ENCODE assay signal across 9 mouse cellular contexts in genomic region chr17:34629796-34630603, GRCm38 (mm10). TPM values are rescaled to one million over a fixed set of nuclear protein-coding genes. Genes with fewer than 3 reads are reported as not detected.
DNase-seq lines count a peak whose midpoint lies in the region; ATAC-seq and TF ChIP-seq lines count a peak whose summit lies in the region.
"Had no signal": no experiment of that assay in that cellular context is flagged by ENCODE, and none has a peak within 500 bp of the region (broad histone marks: within the 10 kb centered on the region; RNA-seq: fewer than 3 reads in every experiment).

No protein-coding gene starts in this region.

- intact Hi-C loops in heart, postnatal 36 days (cut with DNase I), result loop anchor here (2.0 kb wide), 1 partner anchor 13 kb away; no protein-coding TSS in a partner anchor

- H3K4me2 ChIP-seq in heart, postnatal 0 days (ENCODE audit: low read depth, low read length), result peak overlapping the region; percentile 85
- H3K4me2 ChIP-seq in hindbrain, embryonic 12.5 days (replicated peaks), result peak overlapping the region; percentile 88

- H3K4me1 ChIP-seq in heart, postnatal 0 days (ENCODE audit: control insufficient read depth, insufficient read depth), result peaks cover 16% of the 10 kb centered on the region
- peaks cover 5% of the 10 kb centered on the region for H3K4me1 ChIP-seq in brown adipose tissue, adult 24 weeks (ENCODE audit: control insufficient read depth, insufficient read depth, insufficient read length, low read length)
- H3K4me1 ChIP-seq in hindbrain, embryonic 12.5 days, result peaks cover 61% of the 10 kb centered on the region

- H3K9ac ChIP-seq in heart, postnatal 0 days (replicated peaks; ENCODE audit: low read depth, low read length), result no peak overlapping the region
- peak overlapping the region; percentile 51 for H3K9ac ChIP-seq in hindbrain, embryonic 12.5 days

- no peak for ATAC-seq in heart, postnatal 0 days (ENCODE audit: insufficient read depth, low read depth)
- ATAC-seq in hindbrain, embryonic 12.5 days (ENCODE audit: low FRiP score), result no peak
- ATAC-seq in erythroblast, adult 5-6 weeks (replicated peaks; ENCODE audit: low FRiP score, poor library complexity, severe bottlenecking), result no peak

- H3K4me3 ChIP-seq in heart, postnatal 0 days (ENCODE audit: low read depth, low read length), result peak overlapping the region; percentile 37
- peak overlapping the region; percentile 34 for H3K4me3 ChIP-seq in brown adipose tissue, adult 24 weeks (ENCODE audit: insufficient read depth, low read depth, low read length)
- H3K4me3 ChIP-seq in hindbrain, embryonic 12.5 days, result peak overlapping the region; percentile 69

- H3K36me3 ChIP-seq in heart, postnatal 0 days (replicated peaks; ENCODE audit: control insufficient read depth, insufficient read depth, low read length), result peaks cover 8% of the 10 kb centered on the region
- H3K36me3 ChIP-seq in hindbrain, embryonic 12.5 days, result no peaks in the 10 kb centered on the region

- peak overlapping the region; percentile 36; the same call in 1 of the 2 replicates for H3K27ac ChIP-seq in heart, postnatal 0 days (ENCODE audit: low read depth)
- no peak overlapping the region for H3K27ac ChIP-seq in brown adipose tissue, adult 24 weeks (replicated peaks; ENCODE audit: low read depth, low read length)
- no peak overlapping the region for H3K27ac ChIP-seq in hindbrain, embryonic 12.5 days

- no peak for DNase-seq in heart, postnatal 0 days (ENCODE audit: low spot score)
- no peak for DNase-seq in heart, postnatal 36 days
- peak; percentile 68 to 80 for DNase-seq in natural killer cell, adult 2 months (ENCODE audit: low spot score in 2 of 2)
- DNase-seq in left cerebral cortex, adult 11 months (ENCODE audit: low spot score), result no peak
- no peak for DNase-seq in ovary, postnatal 10 days (ENCODE audit: low spot score)

- peaks cover 50% of the 10 kb centered on the region for H3K27me3 ChIP-seq in heart, postnatal 0 days (ENCODE audit: control insufficient read depth, insufficient read depth, low read length)
- H3K27me3 ChIP-seq in hindbrain, embryonic 12.5 days, result peaks cover 55% of the 10 kb centered on the region

- H3K9me3 ChIP-seq in heart, postnatal 0 days (replicated peaks; ENCODE audit: control insufficient read depth, low read length), result no peaks in the 10 kb centered on the region
- H3K9me3 ChIP-seq in hindbrain, embryonic 12.5 days (replicated peaks), result no peaks in the 10 kb centered on the region

- 30% methylated on average over 12 of the region's 12 CpGs for WGBS in heart, postnatal 0 days
- WGBS in hindbrain, embryonic 12.5 days, result 11% methylated on average over 12 of the region's 12 CpGs

- TF ChIP-seq EP300 in heart, postnatal 0 days (IDR thresholded peaks at IDR 0.05; ENCODE audit: low read depth), result no peak

- no peak for TF ChIP-seq CTCF in heart, postnatal 0 days (IDR thresholded peaks at IDR 0.05; ENCODE audit: low read depth)

RNA-seq across cellular contexts. Expression of gene Prrt1, which starts 0.7 kb away (rescaled TPM):
- 0.35 TPM in 1 of 2 replicates, not detected in the other for total RNA-seq in heart, postnatal 0 days (2014; rRNA removed; ENCODE audit: low replicate concordance)
- polyA plus RNA-seq in heart, postnatal 0 days (2015; fragmentation: Nextera tagmentation; extraction: Ambion mirVana), result 0.16 and 0.19 TPM in 2 replicates
- 1 to 10 TPM; 1.4 to 1.7 TPM for total RNA-seq in heart, postnatal 36 days (2021)
- polyA plus RNA-seq in brown adipose tissue, adult 24 weeks (2012; ENCODE audit: insufficient read depth, insufficient read length, missing spikeins), result not detected in 2 replicates
- 3.0 and 3.1 TPM in 2 replicates for polyA plus RNA-seq in hindbrain, embryonic 12.5 days (2016; fragmentation: Nextera tagmentation; extraction: Ambion mirVana)
- total RNA-seq in erythroblast, adult 5-6 weeks (2015; ENCODE audit: low replicate concordance), result not detected in 2 replicates
- total RNA-seq in erythroblast, adult 5-6 weeks (2017; ENCODE audit: low replicate concordance), result not detected in 2 replicates
- total RNA-seq: MEL had no signal

RNA-seq across cellular contexts. Expression of gene Ppt2, which starts 1.7 kb away (rescaled TPM):
- total RNA-seq in heart, postnatal 0 days (2014; rRNA removed; ENCODE audit: low replicate concordance), result 35.7 and 37.4 TPM in 2 replicates
- polyA plus RNA-seq in heart, postnatal 0 days (2015; fragmentation: Nextera tagmentation; extraction: Ambion mirVana), result 24.0 and 25.7 TPM in 2 replicates
- total RNA-seq in heart, postnatal 36 days (2021), result 10 to 100 TPM; 54.4 to 55.5 TPM
- polyA plus RNA-seq in brown adipose tissue, adult 24 weeks (2012; ENCODE audit: insufficient read depth, insufficient read length, missing spikeins), result 30.2 and 32.3 TPM in 2 replicates
- 20.9 and 21.7 TPM in 2 replicates for polyA plus RNA-seq in hindbrain, embryonic 12.5 days (2016; fragmentation: Nextera tagmentation; extraction: Ambion mirVana)
- 13.6 and 21.3 TPM in 2 replicates for total RNA-seq in erythroblast, adult 5-6 weeks (2015; ENCODE audit: low replicate concordance)
- 2.9 and 3.3 TPM in 2 replicates for total RNA-seq in erythroblast, adult 5-6 weeks (2017; ENCODE audit: low replicate concordance)

RNA-seq across cellular contexts. Expression of gene Egfl8, which starts 14.2 kb away (rescaled TPM):
- 0.15 and 0.93 TPM in 2 replicates for total RNA-seq in heart, postnatal 0 days (2014; rRNA removed; ENCODE audit: low replicate concordance)
- 0.97 and 1.3 TPM in 2 replicates for polyA plus RNA-seq in heart, postnatal 0 days (2015; fragmentation: Nextera tagmentation; extraction: Ambion mirVana)
- total RNA-seq in heart, postnatal 36 days (2021), result 1 to 10 TPM; 1.5 to 2.5 TPM
- 1.4 TPM in 1 of 2 replicates, not detected in the other for polyA plus RNA-seq in brown adipose tissue, adult 24 weeks (2012; ENCODE audit: insufficient read depth, insufficient read length, missing spikeins)
- 5.3 and 7.4 TPM in 2 replicates for polyA plus RNA-seq in hindbrain, embryonic 12.5 days (2016; fragmentation: Nextera tagmentation; extraction: Ambion mirVana)
- 2.3 TPM in 1 of 2 replicates, not detected in the other for total RNA-seq in erythroblast, adult 5-6 weeks (2015; ENCODE audit: low replicate concordance)
- total RNA-seq in erythroblast, adult 5-6 weeks (2017; ENCODE audit: low replicate concordance), result 0.34 TPM in 1 of 2 replicates, not detected in the other

RNA-seq across cellular contexts. Expression of gene Fkbpl, which starts 14.6 kb away (rescaled TPM):
- 2.6 and 7.1 TPM in 2 replicates for total RNA-seq in heart, postnatal 0 days (2014; rRNA removed; ENCODE audit: low replicate concordance)
- 12.3 and 13.4 TPM in 2 replicates for polyA plus RNA-seq in heart, postnatal 0 days (2015; fragmentation: Nextera tagmentation; extraction: Ambion mirVana)
- total RNA-seq in heart, postnatal 36 days (2021), result 1 to 10 TPM; 6.9 to 9.9 TPM
- 11.1 and 26.4 TPM in 2 replicates for polyA plus RNA-seq in brown adipose tissue, adult 24 weeks (2012; ENCODE audit: insufficient read depth, insufficient read length, missing spikeins)
- 15.7 and 16.2 TPM in 2 replicates for polyA plus RNA-seq in hindbrain, embryonic 12.5 days (2016; fragmentation: Nextera tagmentation; extraction: Ambion mirVana)
- total RNA-seq in erythroblast, adult 5-6 weeks (2015; ENCODE audit: low replicate concordance), result not detected in 2 replicates
- total RNA-seq in erythroblast, adult 5-6 weeks (2017; ENCODE audit: low replicate concordance), result 0.42 and 3.9 TPM in 2 replicates

RNA-seq across cellular contexts. Expression of gene Atf6b, which starts 16.9 kb away (rescaled TPM):
- 15.8 and 16.6 TPM in 2 replicates for total RNA-seq in heart, postnatal 0 days (2014; rRNA removed; ENCODE audit: low replicate concordance)
- 22.5 and 24.3 TPM in 2 replicates for polyA plus RNA-seq in heart, postnatal 0 days (2015; fragmentation: Nextera tagmentation; extraction: Ambion mirVana)
- 10 to 100 TPM; 15.3 to 16.1 TPM for total RNA-seq in heart, postnatal 36 days (2021)
- 16.2 and 17.1 TPM in 2 replicates for polyA plus RNA-seq in brown adipose tissue, adult 24 weeks (2012; ENCODE audit: insufficient read depth, insufficient read length, missing spikeins)
- 114 and 119 TPM in 2 replicates for polyA plus RNA-seq in hindbrain, embryonic 12.5 days (2016; fragmentation: Nextera tagmentation; extraction: Ambion mirVana)
- 4.2 and 6.9 TPM in 2 replicates for total RNA-seq in erythroblast, adult 5-6 weeks (2015; ENCODE audit: low replicate concordance)
- total RNA-seq in erythroblast, adult 5-6 weeks (2017; ENCODE audit: low replicate concordance), result 4.0 and 6.1 TPM in 2 replicates

Comparison
In these comparisons a context has a peak if more than half of its experiments do, and no peak if none do; other contexts are left out.
1. DNase-seq: peak in natural killer cell, adult 2 months (2 of 2); none in heart, postnatal 0 days (single experiment), heart, postnatal 36 days (0 of 2), left cerebral cortex, adult 11 months (single experiment) and ovary, postnatal 10 days (single experiment).
2. Peak in every context shown above with its lines, with median percentiles within 50 percentile points of each other: H3K4me3 ChIP-seq.